In the genomic region with DNA sequence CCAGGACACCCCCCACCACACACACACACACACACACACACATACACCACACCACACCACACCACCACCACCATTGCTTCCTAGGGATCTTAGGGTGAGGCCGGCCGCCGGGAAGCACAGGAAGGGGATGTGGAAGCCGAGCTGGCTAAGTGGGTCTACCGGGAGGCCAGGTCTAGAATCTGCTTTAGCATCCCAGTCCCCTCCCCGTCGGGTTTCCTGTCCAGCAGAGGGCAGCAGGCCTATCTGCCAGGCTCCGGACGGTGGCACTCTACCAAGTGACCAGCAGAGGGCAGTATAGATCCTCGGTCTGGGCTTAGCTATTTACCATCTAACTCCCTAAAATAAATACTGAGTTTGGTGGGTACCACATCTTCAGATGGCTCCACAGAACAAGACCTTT, we compare ENCODE assay signal across 8 mouse cellular contexts.
DNase-seq lines count a peak whose midpoint lies in the region; ATAC-seq and TF ChIP-seq lines count a peak whose summit lies in the region.

No protein-coding gene starts in this region.

- H3K4me3 ChIP-seq in hindbrain, embryonic 11.5 days (ENCODE audit: low read depth, low read length) = peak overlapping the region; percentile 73
- H3K4me3 ChIP-seq in lung, postnatal 0 days (ENCODE audit: low read depth, low read length) = peak overlapping the region; percentile 55; the same call in 1 of the 2 replicates

- H3K9me3 ChIP-seq in hindbrain, embryonic 11.5 days (ENCODE audit: control insufficient read depth, low read length) = no peaks in the 10 kb centered on the region
- no peaks in the 10 kb centered on the region for H3K9me3 ChIP-seq in lung, postnatal 0 days (ENCODE audit: low read length)

- H3K9ac ChIP-seq in hindbrain, embryonic 11.5 days (ENCODE audit: low read depth, low read length) = no peak overlapping the region
- no peak overlapping the region for H3K9ac ChIP-seq in lung, postnatal 0 days (replicated peaks; ENCODE audit: low read depth)

- no peak for TF ChIP-seq EP300 in lung, postnatal 0 days (IDR thresholded peaks at IDR 0.05)

- peak overlapping the region; percentile 73; the same call in 1 of the 2 replicates for H3K27ac ChIP-seq in hindbrain, embryonic 11.5 days (ENCODE audit: low read depth, low read length)
- no peak overlapping the region for H3K27ac ChIP-seq in lung, postnatal 0 days (ENCODE audit: low read length)

- no peaks in the 10 kb centered on the region; the same call in 1 of the 2 replicates for H3K4me1 ChIP-seq in hindbrain, embryonic 11.5 days (replicated peaks; ENCODE audit: control insufficient read depth, insufficient read depth, low read length)
- H3K4me1 ChIP-seq in lung, postnatal 0 days (ENCODE audit: insufficient read depth, low read depth, low read length) = peaks cover 5% of the 10 kb centered on the region; the same call in 1 of the 2 replicates

- peak overlapping the region; percentile 97 for H3K4me2 ChIP-seq in hindbrain, embryonic 11.5 days (replicated peaks; ENCODE audit: low read depth, low read length)
- H3K4me2 ChIP-seq in lung, postnatal 0 days (replicated peaks; ENCODE audit: low read depth, low read length) = peak overlapping the region; percentile 98

- TF ChIP-seq CTCF in lung, postnatal 0 days (IDR thresholded peaks at IDR 0.05) = peak; percentile 100

- WGBS in hindbrain, embryonic 11.5 days = 0% methylated on average over 10 of the region's 10 CpGs
- 0% methylated on average over 8 of the region's 10 CpGs for WGBS in lung, postnatal 0 days

- H3K27me3 ChIP-seq in hindbrain, embryonic 11.5 days (ENCODE audit: control insufficient read depth, insufficient read depth, low read length) = peaks cover 27% of the 10 kb centered on the region
- H3K27me3 ChIP-seq in lung, postnatal 0 days (replicated peaks; ENCODE audit: insufficient read depth, low read length) = peaks cover 35% of the 10 kb centered on the region

- no peaks in the 10 kb centered on the region for H3K36me3 ChIP-seq in hindbrain, embryonic 11.5 days (ENCODE audit: control insufficient read depth, insufficient read depth, low read length)
- no peaks in the 10 kb centered on the region for H3K36me3 ChIP-seq in lung, postnatal 0 days (ENCODE audit: insufficient read depth, low read length)

- ATAC-seq in hindbrain, embryonic 11.5 days (ENCODE audit: low FRiP score) = peak; percentile 52
- ATAC-seq in lung, postnatal 0 days = peak; percentile 68

- peak; percentile 83 for DNase-seq in Muller cell, postnatal 12 days (ENCODE audit: inconsistent ontology term)
- peak; percentile 97 for DNase-seq in cerebellum, adult 9-10 months
- DNase-seq in frontal cortex, adult 2 months (ENCODE audit: extremely low spot score in 1 of 2, low spot score in 1 of 2) = peak; percentile 86 to 97
- DNase-seq in hindbrain, embryonic 11.5 days (ENCODE audit: low spot score) = peak; percentile 95
- peak; percentile 95 to 96 for DNase-seq in layer of hippocampus, postnatal 10 days (ENCODE audit: low spot score in 2 of 2)
- peak; percentile 90 for DNase-seq in lung, postnatal 0 days (ENCODE audit: low spot score)
- DNase-seq in ovary, postnatal 36 days (ENCODE audit: low spot score) = peak; percentile 83
- DNase-seq in thymus, postnatal 14 days = peak; percentile 84
